ENCODE assay signal across 29 mouse cellular contexts in genomic region chr12:76128306-76128705, GRCm38 (mm10). TPM values are rescaled to one million over a fixed set of nuclear protein-coding genes. Genes with fewer than 3 reads are reported as not detected.
DNase-seq lines count a peak whose midpoint lies in the region; ATAC-seq and TF ChIP-seq lines count a peak whose summit lies in the region.
"Had no signal": no experiment of that assay in that cellular context is flagged by ENCODE, and none has a peak within 500 bp of the region (broad histone marks: within the 10 kb centered on the region; RNA-seq: fewer than 3 reads in every experiment).

No protein-coding gene starts in this region.

- no peak overlapping the region for H3K27ac ChIP-seq in kidney, postnatal 0 days
- no peak overlapping the region for H3K27ac ChIP-seq in lung, embryonic 14.5 days (ENCODE audit: low read depth)
- H3K27ac ChIP-seq: embryonic facial prominence, embryonic 10.5 days; embryonic facial prominence, embryonic 13.5 days; forebrain, embryonic 12.5 days; forebrain, embryonic 15.5 days; heart, embryonic 15.5 days; hindbrain, embryonic 10.5 days; hindbrain, embryonic 13.5 days had no signal

- H3K4me1 ChIP-seq in kidney, postnatal 0 days (replicated peaks; ENCODE audit: insufficient read depth, low read length), result no peaks in the 10 kb centered on the region
- no peaks in the 10 kb centered on the region for H3K4me1 ChIP-seq in lung, embryonic 14.5 days (ENCODE audit: insufficient read depth)
- H3K4me1 ChIP-seq: embryonic facial prominence, embryonic 10.5 days; embryonic facial prominence, embryonic 13.5 days; forebrain, embryonic 12.5 days; forebrain, embryonic 15.5 days; hindbrain, embryonic 10.5 days; hindbrain, embryonic 13.5 days had no signal

- DNase-seq in kidney, postnatal 0 days (ENCODE audit: low spot score), result peak; percentile 9
- no peak for DNase-seq in kidney, adult 11 months
- peak; percentile 57 for DNase-seq in lung, embryonic 14.5 days
- DNase-seq in lung, postnatal 4 days, result no peak
- DNase-seq in 3T3-L1 (ENCODE audit: low read depth, low spot score), result peak; percentile 25
- DNase-seq in 416B (ENCODE audit: low read depth), result peak; percentile 70
- DNase-seq in retina, embryonic 14.5 days (ENCODE audit: low spot score), result no peak
- DNase-seq in heart, adult 8-10 months (ENCODE audit: low spot score), result no peak
- DNase-seq: adrenal gland, adult 8-10 months; B cell, adult 2 months; embryo, embryonic 11 days; heart, adult 11 months; heart, postnatal 10 days had no signal

- no peaks in the 10 kb centered on the region for H3K27me3 ChIP-seq in kidney, postnatal 0 days (ENCODE audit: insufficient read depth, low read length)
- H3K27me3 ChIP-seq in lung, embryonic 14.5 days (ENCODE audit: insufficient read depth, low read length), result no peaks in the 10 kb centered on the region
- H3K27me3 ChIP-seq: CH12.LX; embryonic facial prominence, embryonic 13.5 days; forebrain, embryonic 12.5 days; forebrain, embryonic 15.5 days; heart, embryonic 12.5 days; heart, embryonic 15.5 days; hindbrain, embryonic 13.5 days had no signal

- H3K9ac ChIP-seq in kidney, postnatal 0 days (ENCODE audit: low read depth, low read length), result no peak overlapping the region
- no peak overlapping the region for H3K9ac ChIP-seq in lung, embryonic 14.5 days
- H3K9ac ChIP-seq: embryonic facial prominence, embryonic 13.5 days; forebrain, embryonic 12.5 days; forebrain, embryonic 15.5 days; heart, embryonic 12.5 days; heart, embryonic 15.5 days; hindbrain, embryonic 13.5 days had no signal

- no peaks in the 10 kb centered on the region for H3K36me3 ChIP-seq in kidney, postnatal 0 days (ENCODE audit: insufficient read depth, low read length)
- no peaks in the 10 kb centered on the region for H3K36me3 ChIP-seq in lung, embryonic 14.5 days (ENCODE audit: insufficient read depth)
- H3K36me3 ChIP-seq: embryonic facial prominence, embryonic 10.5 days; embryonic facial prominence, embryonic 13.5 days; forebrain, embryonic 12.5 days; forebrain, embryonic 15.5 days; G1E; heart, embryonic 12.5 days; heart, embryonic 15.5 days; hindbrain, embryonic 10.5 days; hindbrain, embryonic 13.5 days had no signal

- TF ChIP-seq CTCF in kidney, postnatal 0 days (IDR thresholded peaks at IDR 0.05; ENCODE audit: low read depth), result no peak
- TF ChIP-seq CTCF in lung, embryonic 14.5 days (IDR thresholded peaks at IDR 0.05; ENCODE audit: low read depth), result no peak

- H3K4me2 ChIP-seq in kidney, postnatal 0 days (ENCODE audit: low read length), result no peak overlapping the region
- H3K4me2 ChIP-seq in lung, embryonic 14.5 days, result no peak overlapping the region
- H3K4me2 ChIP-seq: embryonic facial prominence, embryonic 13.5 days; forebrain, embryonic 12.5 days; forebrain, embryonic 15.5 days; heart, embryonic 12.5 days; heart, embryonic 15.5 days; hindbrain, embryonic 13.5 days had no signal

- no peaks in the 10 kb centered on the region for H3K9me3 ChIP-seq in kidney, postnatal 0 days (replicated peaks; ENCODE audit: low read length)
- H3K9me3 ChIP-seq in lung, embryonic 14.5 days (ENCODE audit: low read depth, low read length), result no peaks in the 10 kb centered on the region
- H3K9me3 ChIP-seq: embryonic facial prominence, embryonic 10.5 days; embryonic facial prominence, embryonic 13.5 days; forebrain, embryonic 12.5 days; forebrain, embryonic 15.5 days; G1E; heart, embryonic 12.5 days; heart, embryonic 15.5 days; hindbrain, embryonic 10.5 days; hindbrain, embryonic 13.5 days had no signal

- ATAC-seq in kidney, postnatal 0 days (replicated peaks; ENCODE audit: low FRiP score, low read depth), result no peak
- ATAC-seq in lung, embryonic 14.5 days (ENCODE audit: insufficient read depth), result no peak
- ATAC-seq: activated CD4-positive, CD25-positive, alpha-beta regulatory T cell, adult 4 months; forebrain, embryonic 15.5 days; hindbrain, embryonic 16.5 days had no signal

- WGBS in kidney, postnatal 0 days, result 37% methylated on average over 3 of the region's 3 CpGs
- 32% methylated on average over 3 of the region's 3 CpGs for WGBS in lung, embryonic 14.5 days

- H3K4me3 ChIP-seq in kidney, postnatal 0 days (replicated peaks; ENCODE audit: low read depth, low read length), result no peak overlapping the region
- H3K4me3 ChIP-seq in lung, embryonic 14.5 days (ENCODE audit: low read depth, low read length), result no peak overlapping the region
- H3K4me3 ChIP-seq: embryonic facial prominence, embryonic 10.5 days; embryonic facial prominence, embryonic 13.5 days; erythroblast, embryonic 14.5 days; forebrain, embryonic 12.5 days; forebrain, embryonic 15.5 days; heart, embryonic 12.5 days; heart, embryonic 15.5 days; hindbrain, embryonic 10.5 days; hindbrain, embryonic 13.5 days had no signal

RNA-seq across cellular contexts. Expression of gene Esr2, which starts 48.8 kb away (rescaled TPM):
- 0.68 and 0.75 TPM in 2 replicates for polyA plus RNA-seq in kidney, postnatal 0 days (2015; fragmentation: Nextera tagmentation; extraction: Ambion mirVana)
- polyA plus RNA-seq in lung, embryonic 14.5 days (2014; fragmentation: Nextera tagmentation; extraction: Ambion mirVana), result 0.26 and 0.46 TPM in 2 replicates
- total RNA-seq in heart, adult 8-10 months (2022), result not detected
- total RNA-seq: adrenal gland, postnatal 36 days; gastrocnemius, postnatal 14 days; heart, postnatal 36 days had no signal
- polyA plus RNA-seq: activated CD4-positive, CD25-positive, alpha-beta regulatory T cell, adult 4 months; erythroblast, embryonic 14.5 days; G1E had no signal

Comparison
In these comparisons a context has a peak if more than half of its experiments do, and no peak if none do; other contexts are left out.
1. DNase-seq: peak in kidney, postnatal 0 days (single experiment), lung, embryonic 14.5 days (single experiment), 3T3-L1 (single experiment) and 416B (single experiment); none in kidney, adult 11 months (single experiment), lung, postnatal 4 days (0 of 2), retina, embryonic 14.5 days (single experiment) and heart, adult 8-10 months (single experiment).